Mouse (Mus musculus) cerebellum, adult 8-10 months (tissue): ENCODE measurements around the gene Amn1.
"Not testable (repeated sequence)": the region's sequence is repeated elsewhere in the genome, so short reads cannot be mapped to it uniquely, and the experiment has no call there.

ENCODE experiments used
- DNase-seq: peaks from one replicate; pipeline ENCODE4 v3.0.0; 2022

The Amn1 gene

DNA sequence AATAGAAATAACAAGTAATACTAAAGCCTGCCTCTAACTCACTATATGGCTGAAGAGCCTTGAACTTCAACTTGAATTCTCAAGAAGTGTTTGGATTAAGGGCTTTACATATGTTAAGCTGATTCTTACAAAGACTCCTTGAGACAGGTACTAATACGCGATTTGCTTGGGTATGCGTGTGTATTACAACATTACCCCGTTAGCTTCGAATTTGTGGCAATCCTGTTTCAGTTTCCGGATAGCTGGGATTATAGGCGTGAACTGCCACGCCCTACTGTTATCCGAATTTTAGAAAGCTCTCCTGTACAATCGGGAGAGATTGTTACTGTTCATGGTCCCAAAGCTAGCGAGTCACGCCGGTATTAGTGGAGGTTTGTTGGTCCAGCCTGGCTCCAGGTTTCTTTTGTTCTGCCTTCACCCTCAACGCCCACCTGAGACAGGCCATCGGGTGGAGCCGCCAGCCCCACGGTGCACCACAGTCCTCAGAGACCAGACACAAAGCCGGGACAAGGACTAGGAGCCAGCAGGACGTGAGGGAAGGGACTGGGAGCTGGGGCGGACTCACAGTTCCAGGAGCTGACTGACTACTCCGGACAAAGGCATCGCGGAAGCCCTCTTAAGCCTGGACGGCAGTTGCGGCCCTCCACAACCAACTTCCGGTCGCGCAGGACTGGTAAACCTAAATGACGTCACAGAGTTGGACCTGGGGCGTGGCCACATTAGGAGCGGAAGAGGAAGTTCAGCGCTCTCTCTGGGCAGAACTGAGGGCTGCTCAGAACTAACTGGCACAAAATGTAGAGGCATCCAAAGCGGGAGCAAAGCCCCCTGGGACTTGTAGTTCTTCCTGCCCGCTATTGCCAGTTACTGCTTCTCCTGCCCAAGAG, at the start of gene Amn1:
TSS of gene Amn1 (minus strand) at position 672 of the 884 bp plus-strand sequence.
- peak; percentile 91 for DNase-seq

DNA sequence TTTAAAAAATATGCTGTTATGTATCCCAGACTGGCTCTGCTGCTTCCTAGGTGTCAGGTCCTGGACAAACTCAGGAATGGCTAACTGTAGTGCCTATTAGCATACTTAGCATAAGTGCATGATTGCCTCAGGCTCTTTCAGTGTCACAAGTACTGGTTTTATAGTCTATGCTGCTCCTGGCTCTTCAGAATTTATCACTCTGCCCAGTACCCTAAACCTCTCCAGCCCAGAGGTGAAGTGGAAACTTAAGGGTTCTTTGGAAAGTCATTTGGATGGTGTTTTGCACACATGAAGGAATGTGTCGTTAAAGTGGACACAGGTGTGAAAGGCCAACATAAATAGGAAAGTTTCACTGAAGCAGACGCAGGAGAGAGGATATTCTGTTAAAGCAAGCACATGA, 48.3 kb upstream of the Amn1 start:
- no peak for DNase-seq

DNA sequence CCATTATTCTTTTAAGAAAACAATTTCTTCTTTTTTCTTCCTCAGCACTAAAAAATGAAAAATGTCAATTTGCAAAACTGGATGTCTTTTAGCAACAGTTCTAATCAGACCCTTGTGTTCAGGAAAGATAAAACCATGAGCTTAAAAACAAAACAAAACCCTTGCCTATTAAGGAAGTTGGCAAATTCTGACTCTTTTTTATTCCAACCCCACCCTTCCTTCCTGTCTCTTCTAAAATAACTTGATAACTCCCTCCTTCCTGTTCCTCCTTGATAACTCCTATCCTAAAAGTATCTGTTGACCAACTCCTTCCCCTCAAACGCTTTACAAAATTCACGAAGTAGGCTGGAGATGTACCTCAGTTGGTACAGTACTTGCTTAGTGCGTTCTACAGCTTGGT, 45.4 kb upstream of the Amn1 start:
- DNase-seq: no peak

DNA sequence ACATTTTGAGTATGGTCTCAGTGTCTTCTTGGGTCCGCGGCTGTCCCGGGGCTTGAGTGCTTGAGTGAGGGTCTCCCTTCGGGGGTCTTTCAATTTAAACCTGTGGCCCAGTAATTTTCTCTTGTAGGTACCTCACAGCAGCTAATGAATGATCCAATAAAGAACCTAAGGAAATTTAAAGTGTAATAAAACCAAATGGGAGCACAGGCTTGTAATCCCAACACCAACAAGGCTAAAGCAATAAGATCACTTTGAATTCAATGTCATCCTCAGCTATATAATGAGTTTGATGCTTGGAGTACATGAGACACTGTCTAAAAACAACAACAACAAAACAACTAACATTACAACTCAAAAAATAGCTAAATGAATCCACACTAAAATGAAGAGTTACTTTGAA, 36.2 kb upstream of the Amn1 start:
- DNase-seq: no peak

DNA sequence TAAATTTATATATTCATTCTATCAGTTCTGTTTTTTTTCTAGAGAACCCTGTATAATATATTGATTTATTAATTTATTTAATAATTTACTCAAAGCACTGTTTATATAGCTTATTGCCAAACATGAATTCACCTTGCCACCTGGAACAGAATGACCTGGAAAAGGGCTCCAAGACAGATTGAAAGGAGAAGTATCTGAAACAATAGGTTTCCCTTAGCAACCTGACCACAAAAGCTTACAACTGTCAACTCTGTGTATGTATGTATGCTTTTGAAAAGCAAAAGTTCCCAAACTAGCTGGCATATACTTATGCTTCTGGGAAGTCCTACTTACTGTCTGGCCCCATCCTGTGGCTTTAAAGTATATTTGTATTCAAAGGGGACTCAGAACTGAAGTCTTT, 32.8 kb upstream of the Amn1 start:
- no peak for DNase-seq

DNA sequence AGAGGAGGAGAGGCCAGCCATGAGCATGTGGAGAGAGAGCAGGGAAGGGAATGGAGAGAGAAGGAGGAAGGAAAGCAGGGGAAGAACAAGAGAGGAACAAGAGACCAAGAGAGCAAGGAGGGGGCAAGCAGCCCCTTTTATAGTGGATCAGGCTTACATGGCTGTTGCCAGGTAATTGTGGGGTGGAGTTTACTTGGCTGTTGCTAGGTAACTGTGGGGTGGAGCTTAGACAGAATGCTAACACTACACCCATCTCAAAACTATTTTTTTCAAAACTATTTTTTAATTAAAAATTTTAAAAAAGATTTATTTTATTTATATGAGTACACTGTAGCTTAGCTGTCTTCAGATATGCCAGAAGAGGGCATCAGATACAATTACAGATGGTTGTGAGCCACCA, 10.1 kb upstream of the Amn1 start:
- DNase-seq: no peak

DNA sequence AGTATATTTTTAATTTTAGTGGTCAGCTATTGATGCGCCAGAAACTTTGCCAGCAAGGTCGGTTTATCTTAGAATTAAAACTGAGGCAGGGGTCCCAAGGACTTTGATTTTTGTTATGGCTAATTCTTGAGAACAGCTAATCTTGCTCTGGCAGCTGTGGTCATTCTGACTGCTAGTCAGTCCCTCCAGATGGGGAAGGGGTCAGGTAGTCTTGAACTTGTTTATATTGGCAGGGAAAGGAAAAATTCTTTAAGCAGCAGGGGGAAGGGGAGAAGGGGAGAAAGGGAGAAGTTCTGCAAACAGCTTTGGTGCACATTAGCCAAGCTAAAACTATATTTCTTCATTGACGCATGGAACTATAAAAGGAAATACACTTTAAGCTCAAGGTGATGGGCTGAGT, 8.6 kb upstream of the Amn1 start:
- no peak for DNase-seq

DNA sequence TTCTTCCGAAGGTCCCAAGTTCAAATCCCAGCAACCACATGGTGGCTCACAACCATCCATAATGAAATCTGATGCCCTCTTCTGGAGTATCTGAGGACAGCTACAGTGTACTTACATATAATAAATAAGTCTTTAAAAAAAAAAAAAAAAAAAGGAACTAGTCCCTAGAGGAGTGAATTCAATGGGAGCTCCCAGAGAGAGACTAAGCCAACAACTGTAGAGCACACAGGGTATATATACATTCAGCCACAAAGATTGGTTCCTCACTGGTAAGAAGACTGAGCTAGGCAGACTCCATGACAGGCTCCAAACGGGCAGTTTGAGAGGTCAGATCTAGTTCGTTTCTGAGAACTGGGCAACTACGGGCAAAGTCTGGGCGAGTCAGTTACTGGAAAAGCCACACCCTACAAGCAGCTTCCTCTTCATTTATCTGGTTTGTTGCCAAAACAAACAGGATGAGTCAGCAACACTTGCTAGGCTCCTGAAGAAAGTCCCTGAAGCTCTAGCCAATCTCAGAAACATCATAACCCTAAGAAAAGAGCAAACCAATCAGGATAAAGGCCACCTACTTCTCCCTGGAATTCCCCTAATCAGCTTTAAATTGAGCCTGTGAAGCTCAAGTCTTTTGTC, 4.9 kb upstream of the Amn1 start:
- no peak for DNase-seq

DNA sequence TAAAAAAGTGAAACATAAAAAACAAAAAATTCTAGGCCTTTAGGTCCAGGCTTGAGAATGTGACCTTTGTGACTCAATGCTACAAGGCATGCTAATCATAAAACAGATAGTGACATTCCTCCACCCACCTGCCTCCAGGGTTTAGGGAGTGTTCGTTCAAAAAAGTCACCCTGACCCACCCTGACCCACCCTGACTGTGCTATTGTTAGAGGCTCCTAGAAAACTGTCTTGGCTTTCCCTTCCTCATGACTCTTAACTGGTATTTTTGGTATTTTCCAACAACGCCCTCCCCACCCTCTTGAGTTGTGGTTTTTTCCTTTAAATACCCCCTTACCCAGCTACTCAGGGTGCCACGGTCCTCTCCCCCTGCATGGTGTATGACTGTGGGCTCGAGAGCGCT, 3.4 kb upstream of the Amn1 start:
- not testable (repeated sequence) for DNase-seq

DNA sequence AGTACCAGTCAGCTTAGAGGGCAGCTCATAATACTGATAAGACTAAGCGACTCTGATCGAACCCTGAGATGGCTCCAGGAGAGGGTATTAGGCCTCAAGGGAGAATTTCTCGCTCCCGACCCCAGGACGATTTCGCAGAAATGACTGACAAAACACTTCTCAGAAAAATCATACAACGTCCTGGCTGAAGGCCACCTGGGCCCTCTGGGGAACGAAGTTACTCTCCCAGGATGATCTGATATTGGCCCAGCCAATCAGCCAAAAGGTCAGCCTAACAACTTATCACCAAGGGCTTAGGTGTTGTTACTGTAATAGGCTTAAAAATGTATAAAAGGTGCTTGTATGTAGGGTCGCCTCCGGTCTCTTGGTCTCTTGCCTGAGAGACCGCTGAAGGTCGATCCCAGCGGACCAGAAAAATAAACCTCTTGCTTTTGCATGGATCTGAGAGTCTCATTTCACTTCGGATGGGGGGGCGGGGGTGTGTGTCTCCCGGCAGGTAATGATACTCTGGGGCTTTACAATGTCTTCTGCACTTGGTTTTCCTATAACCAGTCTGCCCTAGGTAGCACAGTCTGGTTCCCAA, 919 bp upstream of the Amn1 start:
- peak; percentile 25 for DNase-seq

DNA sequence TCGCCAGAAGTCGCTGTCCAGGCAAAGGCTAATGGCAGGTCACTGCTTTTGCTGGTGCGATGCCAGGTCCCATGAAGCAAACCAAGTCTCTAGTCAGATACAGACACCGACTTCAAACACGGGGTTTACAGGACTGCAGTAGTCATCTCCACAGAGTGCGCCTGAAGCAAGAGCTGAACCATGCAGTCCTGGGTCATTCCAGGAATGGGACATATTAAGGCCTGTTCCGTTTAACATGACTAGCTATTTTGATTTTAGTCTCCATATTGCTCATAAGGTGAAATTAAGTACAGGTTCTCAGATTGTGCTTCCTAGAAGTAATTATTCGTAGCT, 379 bp upstream of the Amn1 start:
- no peak for DNase-seq

DNA sequence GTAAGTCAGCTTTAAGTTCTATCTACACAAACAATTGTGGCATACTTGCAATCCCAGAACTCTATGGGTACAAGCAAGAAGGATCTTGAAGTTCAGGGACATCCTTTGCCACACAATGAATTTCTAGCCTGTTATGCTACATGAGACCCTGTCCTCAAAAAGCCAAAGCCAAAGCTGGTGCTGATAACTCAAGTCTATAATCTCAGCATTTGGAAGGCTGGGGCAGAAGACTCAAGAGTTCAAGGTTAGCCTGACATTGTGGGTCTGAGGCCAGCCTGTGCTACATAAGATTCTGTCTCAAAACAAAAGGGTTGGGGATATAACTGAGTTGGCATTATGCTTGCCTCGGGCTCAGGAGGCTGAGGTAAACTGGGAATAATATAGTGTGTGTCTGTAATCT, 1.1 kb downstream of the Amn1 start:
- no peak for DNase-seq

DNA sequence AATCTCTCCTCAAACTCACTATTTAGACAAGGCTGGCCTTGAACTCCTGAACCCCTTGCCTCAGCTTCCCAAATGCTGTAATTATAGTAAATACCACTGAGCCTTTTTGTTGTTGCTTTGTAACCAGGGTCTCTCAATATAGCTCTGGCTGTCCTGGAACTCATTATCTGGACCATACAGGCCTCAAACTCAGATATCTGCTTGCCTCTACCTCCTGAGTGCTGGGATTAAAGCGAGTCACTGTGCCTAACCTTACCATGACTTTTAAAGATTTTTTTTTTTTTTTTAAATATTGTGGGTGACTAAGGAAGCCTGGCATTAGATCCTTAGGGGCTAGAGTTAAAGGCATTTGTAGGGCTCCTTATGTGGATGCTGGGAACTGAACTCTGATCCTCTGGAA, 4.5 kb downstream of the Amn1 start:
- no peak for DNase-seq

DNA sequence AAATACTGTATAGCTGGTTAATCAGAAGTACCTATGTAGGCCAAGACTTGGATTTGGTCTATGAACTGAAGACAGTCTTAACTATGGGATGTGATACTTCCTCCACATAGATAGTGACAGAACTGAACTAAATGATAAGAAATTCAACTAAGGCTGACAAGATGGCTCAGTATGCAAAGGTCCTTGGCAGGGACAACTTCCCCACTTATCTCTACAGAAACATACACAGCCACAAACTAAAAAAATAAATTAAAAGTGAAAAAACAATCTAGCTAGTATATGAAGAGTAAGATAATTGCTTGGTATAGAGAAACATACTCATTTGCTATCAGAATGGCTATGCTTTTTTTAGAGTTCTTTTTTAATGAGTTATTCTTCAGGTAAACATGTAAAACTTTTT, 9.4 kb downstream of the Amn1 start:
- no peak for DNase-seq

DNA sequence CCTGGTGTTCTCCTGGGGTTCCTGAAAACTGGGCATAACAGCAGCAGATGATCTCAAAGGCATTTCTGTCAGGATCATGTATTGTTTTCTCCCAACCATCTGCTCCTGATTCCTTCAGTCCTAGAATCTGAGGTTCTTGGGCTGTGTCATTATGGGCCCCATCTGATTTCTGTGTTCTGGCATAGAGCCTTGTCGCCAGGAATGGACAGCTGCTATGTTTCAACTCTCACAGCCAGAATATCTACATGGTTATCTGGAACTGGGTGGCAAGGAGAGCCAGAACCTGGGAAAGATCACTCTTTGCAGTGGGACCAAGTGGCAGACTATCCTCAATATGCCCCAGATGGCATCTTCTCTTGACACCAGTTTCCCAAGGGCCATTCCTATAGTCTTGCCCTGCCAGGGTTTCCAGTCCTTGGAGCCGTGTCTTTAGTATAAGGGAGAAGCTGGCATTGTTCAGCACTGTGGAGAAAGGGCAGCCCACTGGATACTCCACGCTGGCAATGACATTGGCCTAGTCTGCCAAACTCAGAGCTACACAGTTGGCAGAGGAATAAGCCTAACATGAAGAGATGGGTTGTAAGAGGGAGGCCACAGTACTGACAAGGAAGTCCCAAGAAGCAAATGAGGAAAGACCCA, 13.5 kb downstream of the Amn1 start:
- peak; percentile 19 for DNase-seq

DNA sequence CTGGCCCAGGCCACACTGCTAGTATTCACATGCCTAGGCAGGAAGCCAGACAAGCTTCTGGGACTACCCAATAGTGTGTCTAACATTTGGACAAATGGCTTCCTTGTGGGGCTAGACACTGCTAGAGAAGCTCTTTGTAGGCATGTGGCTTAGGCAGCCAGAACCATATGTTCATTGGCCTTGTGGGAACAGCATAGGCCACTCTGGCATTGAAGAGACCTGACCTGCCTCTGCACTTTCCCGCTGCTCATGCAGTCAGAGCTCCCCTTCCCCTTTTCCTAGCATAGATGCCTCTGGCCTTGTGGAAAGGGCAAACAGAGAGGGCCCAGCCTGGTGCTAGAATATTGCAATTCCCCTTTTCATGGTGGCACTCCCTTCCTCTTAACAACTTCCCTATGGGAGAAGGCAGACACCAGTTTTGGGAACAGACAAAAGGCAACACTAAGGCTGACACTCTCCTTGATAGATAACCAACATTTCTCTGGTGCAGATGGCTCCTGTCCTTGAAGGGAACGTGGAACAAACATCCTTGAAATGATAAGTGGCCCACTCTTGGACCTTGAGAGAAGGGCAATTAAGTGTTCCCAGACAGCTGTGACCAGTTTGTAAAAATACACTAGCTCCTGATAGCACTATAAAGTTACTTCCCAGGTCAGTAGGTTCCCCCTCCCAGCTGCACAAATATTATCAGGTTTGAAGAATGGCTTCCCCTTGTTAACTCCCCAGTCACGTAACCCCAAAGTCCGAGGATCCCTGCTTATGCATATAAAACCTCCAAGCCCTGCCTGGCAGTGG, 14.5 kb downstream of the Amn1 start:
- no peak for DNase-seq

DNA sequence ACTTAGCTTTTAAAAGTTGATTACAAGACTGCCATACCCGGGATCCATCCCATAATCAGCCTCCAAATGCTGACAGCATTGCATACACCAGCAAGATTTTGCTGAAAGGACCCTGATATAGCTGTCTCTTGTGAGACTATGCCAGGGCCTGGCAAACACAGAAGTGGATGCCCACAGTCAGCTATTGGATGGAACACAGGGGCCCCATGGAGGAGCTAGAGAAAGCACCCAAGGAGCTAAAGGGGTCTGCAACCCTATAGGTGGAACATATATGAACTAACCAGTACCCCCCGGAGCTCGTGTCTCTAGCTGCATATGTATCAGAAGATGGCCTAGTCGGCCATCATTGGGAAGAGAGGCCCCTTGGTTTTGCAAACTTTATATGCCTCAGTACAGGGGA, 18.5 kb downstream of the Amn1 start:
- DNase-seq: not testable (repeated sequence)

DNA sequence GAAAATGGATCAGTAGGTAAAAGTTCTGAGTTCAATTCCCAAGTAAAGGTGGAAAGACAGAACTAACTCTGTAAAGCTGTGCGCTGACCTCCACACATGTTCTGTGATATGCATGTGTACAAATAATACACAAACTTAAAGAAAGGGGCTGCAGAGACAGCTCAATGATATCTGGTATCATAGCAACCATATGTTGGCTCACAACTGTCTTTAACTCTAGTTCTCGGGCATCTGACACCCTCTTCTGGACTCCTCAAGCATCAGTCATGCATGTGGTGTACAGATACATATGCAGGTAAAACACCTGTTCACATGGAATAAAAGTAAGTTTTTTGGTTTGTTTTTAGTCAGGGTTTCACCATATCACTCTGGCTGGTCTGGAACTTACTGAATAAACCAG, 20.1 kb downstream of the Amn1 start:
- no peak for DNase-seq

DNA sequence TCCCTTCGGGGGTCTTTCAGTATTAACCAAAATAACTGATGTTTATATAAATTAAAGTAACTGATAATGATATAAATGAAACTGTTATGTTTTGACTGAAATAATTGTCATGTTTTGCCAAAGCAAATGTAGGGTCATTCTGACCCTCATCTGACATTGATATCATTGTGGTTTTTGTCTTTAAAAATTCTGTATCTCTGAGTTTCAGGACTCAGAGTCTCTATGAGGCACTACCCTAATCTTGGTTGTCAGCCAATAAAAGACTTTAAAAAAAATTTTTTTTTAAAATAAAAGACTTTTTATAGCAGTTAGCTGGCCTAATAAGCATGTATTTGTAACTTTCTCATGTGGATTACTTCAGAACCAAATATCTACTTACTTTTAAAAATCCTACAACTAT, 20.8 kb downstream of the Amn1 start:
- DNase-seq: no peak

DNA sequence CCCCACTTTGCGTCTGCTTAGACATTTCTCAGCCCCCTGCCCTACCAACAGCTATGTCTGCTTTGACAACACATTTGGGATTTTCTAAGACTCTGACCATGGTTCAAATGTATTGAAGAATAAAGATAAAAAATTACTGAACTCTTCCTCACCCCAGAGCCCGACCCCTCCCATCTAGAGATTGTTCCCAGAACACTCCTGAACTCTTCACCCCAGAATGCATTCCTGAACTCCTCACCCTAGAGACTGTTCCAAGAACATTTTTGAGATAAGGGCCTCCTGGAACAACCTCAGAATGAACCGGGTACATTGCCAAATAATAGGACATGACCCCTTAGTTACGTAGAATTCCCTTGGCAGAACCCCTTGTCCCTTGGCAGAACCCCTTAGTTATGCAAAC, 21.5 kb downstream of the Amn1 start:
- not testable (repeated sequence) for DNase-seq

DNA sequence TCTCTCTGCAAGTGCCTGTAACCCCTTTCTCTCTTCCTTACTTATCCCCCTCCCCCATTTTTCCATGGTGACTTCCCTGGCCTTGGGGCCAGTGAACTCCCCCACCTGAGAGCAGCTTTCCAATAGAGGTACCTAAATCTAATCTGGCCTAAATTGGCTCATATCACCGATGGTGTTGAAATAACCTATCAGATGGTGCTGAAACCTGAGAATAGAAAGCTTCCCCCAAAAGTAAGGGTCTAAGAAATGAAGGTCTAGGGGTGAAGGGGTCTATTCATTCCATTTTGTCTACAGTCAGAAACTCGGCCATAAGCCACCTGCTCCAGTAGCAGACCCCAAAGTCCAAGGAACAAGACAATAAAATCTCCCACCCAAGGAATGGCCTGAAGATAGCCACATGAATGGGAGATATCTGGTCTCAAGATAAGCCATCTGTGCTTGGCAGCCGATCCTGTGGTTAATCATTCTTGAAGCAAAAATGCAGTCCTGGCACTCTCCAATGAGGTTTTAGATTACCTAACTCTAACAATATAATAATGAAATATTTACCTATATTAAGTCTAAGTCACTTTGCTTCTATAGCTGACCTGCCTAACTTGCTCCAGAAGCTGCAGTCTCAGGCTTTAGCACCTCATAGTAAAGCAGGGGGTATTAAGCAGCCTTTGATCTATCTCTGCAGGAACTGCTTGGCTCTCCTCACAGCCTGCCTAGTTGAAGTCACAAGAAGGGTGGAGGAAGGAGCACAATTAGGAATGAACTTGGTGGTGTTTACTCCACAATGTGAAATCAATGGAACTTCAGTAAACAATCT, 33.3 kb downstream of the Amn1 start:
- DNase-seq: no peak
